Mouse (Mus musculus) megakaryocyte progenitor cell, adult 5-6 weeks (primary cell): Measurements from ENCODE around the gene Rnf145. TPM values are rescaled to one million over a fixed set of nuclear protein-coding genes. Genes with fewer than 3 reads are reported as not detected.

Experiments used
- ATAC-seq: replicated peaks from 2 replicates; pipeline ENCODE4 v1.8.0; 2016; ENCODE audit warnings: mild to moderate bottlenecking, moderate TSS enrichment, inconsistent platforms; ENCODE audit not compliant: poor library complexity
- total RNA-seq, 2 experiments: library from RNA; stranded (forward) in 1 of 2; stranded (reverse) in 1 of 2; fragments of 157-497, 149-512 nt in 1 of 2; fragments of 200-1000 nt in 1 of 2; gene quantifications; 2 replicates each; pipeline versions ENCODE4 v1.2.3 to v1.2.4; 2015 to 2017

The Rnf145 gene
- total RNA-seq (2015) (12.8 and 18.9 TPM in 2 replicates), total RNA-seq (2017) (20.7 and 24.9 TPM in 2 replicates)

DNA sequence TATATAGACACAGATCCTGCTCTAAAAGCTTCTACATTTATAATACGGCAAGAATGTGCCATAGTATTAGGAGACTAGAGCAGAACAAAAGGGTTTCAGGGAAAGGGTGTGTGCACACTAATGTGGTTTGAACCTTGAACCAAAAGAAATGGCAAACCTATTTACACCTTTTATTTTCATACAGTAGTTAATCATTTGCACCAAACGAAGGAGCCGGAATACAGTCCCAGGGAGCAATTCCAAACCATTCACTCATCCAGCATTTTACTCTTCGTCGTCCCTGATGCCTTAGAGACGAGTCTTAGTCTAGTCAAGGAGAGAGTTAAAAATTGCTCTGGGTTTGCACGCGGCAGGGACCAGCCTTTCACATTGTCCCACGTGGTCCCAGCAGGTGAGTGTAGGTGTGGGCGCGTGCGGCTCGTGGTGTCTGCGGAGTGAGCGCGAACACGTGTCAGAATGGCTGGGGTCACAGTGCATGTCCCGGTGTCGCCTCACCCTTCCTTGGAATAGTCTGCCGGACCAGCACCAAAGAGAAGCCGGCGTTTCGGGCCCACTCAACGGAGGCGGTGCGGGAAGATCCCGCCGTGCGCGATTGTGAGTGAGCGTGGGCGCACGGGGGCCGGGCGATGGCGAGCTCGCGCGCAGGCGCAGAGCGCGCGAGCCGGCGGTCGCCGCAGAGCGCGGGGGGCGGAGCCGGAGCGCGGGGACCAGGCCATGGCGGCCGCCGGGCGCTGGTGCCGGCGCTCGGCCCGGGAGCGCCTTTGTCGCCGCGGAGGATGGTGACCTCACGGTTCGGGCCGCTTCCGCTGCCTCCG lies at the start of gene Rnf145:
Rnf145 (plus strand) TSS at position 684 of the 815 bp plus-strand sequence.
- peak; percentile 50 for ATAC-seq

- peak; percentile 54 for ATAC-seq
Measured at GRCm38 (mm10) chr11:44469646-44470431, 48.9 kb upstream of the Rnf145 start.

- ATAC-seq, result peak; percentile 81
Measured at GRCm38 (mm10) chr11:44470432-44471336, 48.1 kb upstream of the Rnf145 start, which contains the start of gene Ublcp1. Gene Ublcp1, minus strand, starts transcription at chr11:44470498.

DNA sequence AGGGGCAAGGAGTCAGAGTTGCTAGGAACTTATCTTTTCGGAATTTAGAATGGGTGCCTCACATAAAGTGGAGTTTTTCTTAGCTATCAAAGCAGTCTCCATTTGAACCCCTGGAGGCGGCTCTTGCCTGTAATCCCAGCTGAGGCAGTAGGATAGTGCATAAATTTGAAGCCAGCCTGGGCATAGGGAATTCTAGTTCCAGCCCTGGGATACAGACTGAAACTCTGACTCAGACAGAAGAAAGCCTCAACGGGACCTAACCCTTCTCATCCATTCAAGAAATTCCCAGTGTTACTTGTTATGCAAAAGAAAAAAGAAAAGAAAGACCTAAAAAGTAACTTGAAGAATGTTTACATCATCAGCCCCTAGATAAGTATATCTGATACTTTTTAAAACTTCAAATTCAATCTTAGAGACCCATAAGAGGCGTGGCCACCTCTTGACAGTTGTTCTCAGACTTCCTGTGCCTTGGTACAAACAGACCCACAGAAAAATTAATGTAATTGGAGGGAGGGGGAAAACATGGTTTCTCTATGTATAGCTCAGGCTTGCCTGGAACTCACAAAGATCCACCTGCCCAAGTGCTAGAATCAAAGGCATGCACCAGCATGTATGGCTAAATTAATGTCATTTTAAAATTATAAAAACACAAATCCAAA lies 47.3 kb upstream of the Rnf145 start:
- ATAC-seq, result no peak

DNA sequence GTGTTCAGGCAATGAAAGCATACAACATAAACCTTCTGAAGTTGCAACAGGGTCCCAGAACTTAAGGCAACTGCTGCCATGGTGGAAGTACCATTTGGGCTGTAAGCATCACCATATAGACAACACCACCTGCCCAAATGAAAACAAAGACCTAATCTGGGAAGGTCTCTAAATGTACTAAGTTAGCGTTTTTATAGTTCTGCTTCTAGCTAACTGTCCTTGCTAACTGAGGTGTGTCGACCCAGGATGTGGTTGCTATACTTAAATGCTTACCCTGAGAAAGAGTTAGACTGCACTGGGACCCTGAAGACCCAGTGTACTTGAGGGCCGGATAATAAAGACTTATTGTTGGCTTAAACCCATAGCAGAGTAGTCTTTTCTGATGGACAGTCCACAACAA lies 43.3 kb upstream of the Rnf145 start:
- no peak for ATAC-seq

- ATAC-seq, result peak; percentile 66
Measured at GRCm38 (mm10) chr11:44476445-44476844, 42.3 kb upstream of the Rnf145 start.

DNA sequence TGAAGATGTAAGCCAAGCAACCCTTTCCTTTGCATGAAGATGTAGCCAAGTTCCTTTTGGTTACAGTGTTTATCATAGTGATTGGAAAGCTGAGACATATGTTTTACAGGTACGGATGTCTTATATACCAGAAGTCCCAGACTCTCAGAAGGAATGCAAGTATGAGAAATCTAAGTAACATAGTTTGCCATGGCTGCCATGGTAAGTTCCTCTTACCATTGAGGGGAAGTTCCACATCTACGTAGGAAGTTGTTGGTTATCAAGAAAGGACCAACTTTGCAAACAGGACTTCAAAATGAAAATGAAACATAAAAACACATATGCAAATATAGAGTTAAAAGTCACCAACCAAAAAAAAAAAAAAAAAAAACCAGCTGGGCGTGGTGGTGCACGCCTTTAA lies 40.4 kb upstream of the Rnf145 start:
- ATAC-seq, result peak; percentile 57

GRCm38 (mm10) chr11:44480246-44480645 lies 38.5 kb upstream of the Rnf145 start:
- ATAC-seq, result no peak

GRCm38 (mm10) chr11:44485089-44485736 lies 33.6 kb upstream of the Rnf145 start:
- ATAC-seq, result no peak

DNA sequence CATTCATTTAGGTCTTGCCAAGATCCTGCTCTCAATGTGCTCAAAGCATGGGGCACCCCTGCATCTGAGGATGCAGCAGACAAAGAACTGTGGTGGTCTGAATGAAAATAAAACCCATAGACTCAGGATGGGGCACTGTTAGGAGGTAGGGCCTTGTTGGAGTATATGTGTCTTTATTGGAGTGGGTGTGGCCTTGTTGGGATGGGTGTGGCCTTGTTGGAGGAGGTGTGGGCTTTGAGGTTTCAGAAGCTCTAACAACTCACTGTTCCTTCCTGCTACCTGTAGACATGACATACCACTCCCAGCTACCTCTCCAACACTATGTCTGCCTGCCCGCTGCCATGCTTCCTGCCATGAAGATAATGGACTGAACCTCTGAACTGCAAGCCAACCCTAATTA lies 29.6 kb upstream of the Rnf145 start:
- no peak for ATAC-seq

GRCm38 (mm10) chr11:44494643-44495323 lies 24.0 kb upstream of the Rnf145 start:
- ATAC-seq, result peak; percentile 73

GRCm38 (mm10) chr11:44496217-44496616 lies 22.5 kb upstream of the Rnf145 start:
- peak; percentile 45 for ATAC-seq

DNA sequence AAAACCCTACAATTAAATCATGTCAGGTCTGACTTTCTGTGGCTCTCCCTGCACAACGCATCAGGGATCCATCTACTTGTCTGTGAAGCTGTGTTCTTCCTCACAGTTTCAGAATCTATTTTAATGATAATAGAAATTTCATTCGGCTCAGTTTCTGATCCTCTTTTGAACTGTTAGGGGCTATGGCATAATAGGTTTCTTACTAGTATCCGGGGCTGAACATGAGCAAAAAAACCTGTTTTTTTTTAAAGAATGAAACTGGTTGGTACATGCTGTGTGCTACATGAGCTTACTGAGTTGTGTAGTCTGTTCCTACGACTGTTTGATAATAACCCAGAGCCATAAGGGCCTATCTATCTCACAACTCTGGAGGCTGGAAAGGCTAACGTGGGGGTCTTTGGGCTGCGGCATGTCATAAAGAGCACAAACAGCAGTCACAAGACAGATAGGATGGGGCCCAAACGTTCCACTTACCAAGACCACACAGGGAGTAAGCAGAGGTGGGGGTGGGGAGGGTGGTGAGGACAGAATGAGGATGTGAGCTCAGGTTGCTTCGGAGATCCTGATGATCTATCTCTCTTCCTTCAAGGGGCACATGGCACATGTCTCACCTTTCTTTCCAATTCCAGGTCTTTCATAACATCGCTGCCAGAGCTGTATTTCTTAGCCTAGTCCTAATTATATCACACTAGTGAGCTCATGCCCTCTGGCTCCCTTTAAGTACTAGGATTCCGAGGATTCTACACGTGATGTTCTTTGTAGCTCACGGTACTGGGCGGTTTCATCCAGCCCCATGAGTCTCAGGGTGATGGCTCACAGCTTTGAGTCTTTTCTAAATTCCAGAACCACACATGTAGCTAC lies 20.1 kb upstream of the Rnf145 start:
- peak; percentile 35; the same call in 1 of the 2 replicates for ATAC-seq

DNA sequence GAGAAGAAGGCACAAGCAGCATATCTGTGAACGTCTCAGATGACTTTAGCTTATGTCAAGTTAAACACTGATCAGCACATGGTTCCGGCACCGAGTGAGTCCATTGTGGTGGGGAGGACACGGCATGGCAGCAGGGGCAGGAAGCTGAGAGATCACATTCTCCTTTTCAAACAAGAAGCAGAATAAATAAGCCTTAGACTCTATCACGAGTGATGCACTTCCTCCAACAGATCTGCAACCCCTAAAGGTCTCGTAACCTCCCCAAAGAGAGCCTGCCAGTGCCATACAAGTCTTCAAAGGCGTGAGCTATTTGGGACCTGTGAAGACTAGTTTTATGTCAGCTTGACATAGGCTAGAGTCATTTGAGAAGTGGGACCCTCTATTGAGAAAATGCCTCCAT lies 17.8 kb upstream of the Rnf145 start:
- ATAC-seq, result no peak

DNA sequence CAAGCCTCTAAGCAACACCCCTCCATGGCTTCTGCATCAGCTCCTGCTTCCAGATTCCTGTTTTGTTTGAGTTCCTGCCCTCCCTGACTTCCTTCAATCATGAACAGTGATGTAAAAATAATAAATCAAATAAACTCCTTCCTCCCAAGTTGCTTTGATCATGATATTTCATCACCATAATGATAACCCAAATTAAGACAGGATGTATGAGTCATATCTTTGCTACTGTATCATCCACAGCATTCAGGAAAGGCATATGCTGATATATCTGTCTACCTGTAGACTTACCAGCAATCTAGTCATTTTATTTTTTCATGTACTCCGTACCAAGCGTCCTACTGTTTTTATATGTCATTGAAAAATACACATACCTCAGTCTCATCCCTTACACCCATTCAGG lies 17.3 kb upstream of the Rnf145 start:
- ATAC-seq, result no peak

DNA sequence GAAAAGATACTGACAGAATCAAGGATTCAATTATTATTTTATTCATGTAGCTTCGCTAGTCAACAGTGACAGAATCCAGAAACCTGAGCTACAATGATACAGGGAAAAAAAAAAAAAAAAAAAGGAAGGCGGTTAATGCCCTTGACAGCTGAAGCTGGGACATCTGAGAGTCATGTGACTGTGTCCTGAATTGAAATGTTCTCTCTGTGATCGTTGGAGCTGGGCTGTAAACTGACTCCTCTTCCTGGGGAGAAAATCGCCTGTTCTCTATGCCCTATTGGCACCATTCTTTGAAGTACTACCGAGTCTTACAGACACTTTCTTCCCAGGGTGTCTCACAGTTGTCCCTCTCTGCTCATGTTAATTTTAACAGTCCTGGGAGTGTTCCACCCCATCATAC lies 15.8 kb upstream of the Rnf145 start:
- ATAC-seq, result no peak

DNA sequence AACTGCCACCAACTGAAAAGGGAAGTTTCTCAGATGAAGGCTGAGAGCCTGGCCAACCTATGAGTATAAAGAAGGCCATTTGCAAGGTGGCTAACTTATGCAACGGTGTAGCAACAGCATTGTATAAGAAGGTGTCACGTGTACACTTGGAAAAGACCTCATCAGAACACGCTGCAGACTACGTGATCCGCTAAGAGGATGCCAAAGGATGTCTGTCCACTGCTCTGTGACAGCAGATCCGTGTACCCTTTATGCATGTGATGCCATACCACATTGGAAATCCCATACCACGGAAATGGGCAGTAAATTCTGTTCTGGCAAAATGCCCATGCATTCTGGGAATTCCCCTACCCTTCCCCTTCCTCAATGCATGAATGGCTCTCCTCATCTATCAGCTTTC lies 14.6 kb upstream of the Rnf145 start:
- ATAC-seq, result peak; percentile 79

DNA sequence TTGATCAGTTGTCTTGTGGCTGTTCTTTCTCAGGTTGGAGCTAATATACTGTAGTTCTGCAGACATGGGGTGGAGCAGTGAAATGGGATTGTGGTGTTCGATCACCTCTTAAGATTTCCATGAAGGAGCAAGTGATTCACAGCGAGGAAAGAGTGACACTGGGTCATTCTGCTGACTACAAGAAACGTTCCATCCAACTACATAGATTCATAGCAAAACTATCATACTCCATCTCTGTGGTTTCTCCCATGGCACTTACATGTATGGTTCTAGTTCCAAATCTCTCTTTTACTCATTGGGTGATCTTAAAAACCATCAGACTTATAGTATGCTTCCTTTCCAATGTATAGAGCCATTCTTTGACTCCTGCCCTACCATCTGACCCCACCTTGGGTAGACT lies 14.0 kb upstream of the Rnf145 start:
- ATAC-seq, result no peak
